21 mouse cellular contexts compared by ENCODE assay signal in genomic region chr13:93758149-93758898, GRCm38 (mm10). TPM values are rescaled to one million over a fixed set of nuclear protein-coding genes. Genes with fewer than 3 reads are reported as not detected.
DNase-seq lines count a peak whose midpoint lies in the region; ATAC-seq and TF ChIP-seq lines count a peak whose summit lies in the region.
"Had no signal": no experiment of that assay in that cellular context is flagged by ENCODE, and none has a peak within 500 bp of the region (broad histone marks: within the 10 kb centered on the region; RNA-seq: fewer than 3 reads in every experiment).

No protein-coding gene starts in this region.

- H3K27me3 ChIP-seq in hindbrain, embryonic 14.5 days (ENCODE audit: control insufficient read depth, insufficient read depth, low read length): no peaks in the 10 kb centered on the region
- no peaks in the 10 kb centered on the region for H3K27me3 ChIP-seq in hindbrain, embryonic 11.5 days (ENCODE audit: control insufficient read depth, insufficient read depth, low read length)
- H3K27me3 ChIP-seq in midbrain, embryonic 15.5 days (replicated peaks): no peaks in the 10 kb centered on the region
- no peaks in the 10 kb centered on the region for H3K27me3 ChIP-seq in kidney, adult 2 months (replicated peaks; ENCODE audit: control insufficient read depth, insufficient read depth, low read length)
- H3K27me3 ChIP-seq: limb, embryonic 12.5 days; liver, embryonic 12.5 days had no signal

- H3K4me2 ChIP-seq in hindbrain, embryonic 14.5 days (replicated peaks): no peak overlapping the region
- H3K4me2 ChIP-seq in hindbrain, embryonic 11.5 days (replicated peaks; ENCODE audit: low read depth, low read length): no peak overlapping the region
- H3K4me2 ChIP-seq in midbrain, embryonic 15.5 days: no peak overlapping the region
- H3K4me2 ChIP-seq: heart, embryonic 11.5 days; limb, embryonic 12.5 days; liver, embryonic 12.5 days had no signal

- H3K4me1 ChIP-seq in hindbrain, embryonic 14.5 days (replicated peaks; ENCODE audit: control insufficient read depth, insufficient read depth, low read length): peaks cover 4% of the 10 kb centered on the region; the same call in 1 of the 2 replicates
- no peaks in the 10 kb centered on the region for H3K4me1 ChIP-seq in hindbrain, embryonic 11.5 days (replicated peaks; ENCODE audit: control insufficient read depth, insufficient read depth, low read length)
- H3K4me1 ChIP-seq in midbrain, embryonic 15.5 days: peaks cover 17% of the 10 kb centered on the region
- H3K4me1 ChIP-seq in kidney, adult 2 months (ENCODE audit: control insufficient read depth, insufficient read depth, low read length): no peaks in the 10 kb centered on the region
- H3K4me1 ChIP-seq: embryonic facial prominence, embryonic 10.5 days had no signal

- peak; percentile 23 for DNase-seq in embryo, embryonic 11 days
- DNase-seq in embryo, embryonic 9.5 days (ENCODE audit: extremely low spot score): no peak
- no peak for DNase-seq in hindbrain, embryonic 14.5 days (ENCODE audit: low spot score)
- no peak for DNase-seq in hindbrain, embryonic 11.5 days (ENCODE audit: low spot score)
- DNase-seq in brain, adult 2 months (ENCODE audit: low read depth, low spot score): peak; percentile 14
- no peak for DNase-seq in kidney, adult 2 months
- DNase-seq: adrenal gland, adult 8-10 months; cerebellum, adult 9-10 months; kidney, adult 8-10 months; kidney, postnatal 14 days; lung, adult 2 months; lung, postnatal 14 days; thymus, adult 18-20 months; thymus, postnatal 36 days had no signal

- H3K4me3 ChIP-seq in hindbrain, embryonic 14.5 days (replicated peaks; ENCODE audit: low read length): no peak overlapping the region
- H3K4me3 ChIP-seq in hindbrain, embryonic 11.5 days (ENCODE audit: low read depth, low read length): no peak overlapping the region
- H3K4me3 ChIP-seq in midbrain, embryonic 15.5 days: no peak overlapping the region
- no peak overlapping the region for H3K4me3 ChIP-seq in kidney, adult 2 months (ENCODE audit: insufficient read depth, low read depth, low read length)
- H3K4me3 ChIP-seq: embryonic facial prominence, embryonic 10.5 days; layer of hippocampus, adult 2 months; limb, embryonic 12.5 days; liver, embryonic 12.5 days had no signal

- peak; percentile 27; the same call in 1 of the 2 replicates for ATAC-seq in hindbrain, embryonic 14.5 days (ENCODE audit: low FRiP score)
- ATAC-seq in hindbrain, embryonic 11.5 days (ENCODE audit: low FRiP score): no peak
- ATAC-seq in midbrain, embryonic 15.5 days (replicated peaks): no peak
- ATAC-seq: activated CD4-positive, CD25-positive, alpha-beta regulatory T cell, adult 4 months; liver, embryonic 12.5 days had no signal

- 32% methylated on average over 14 of the region's 14 CpGs for WGBS in hindbrain, embryonic 14.5 days
- 49% methylated on average over 14 of the region's 14 CpGs for WGBS in hindbrain, embryonic 11.5 days
- WGBS in midbrain, embryonic 15.5 days: 22% methylated on average over 14 of the region's 14 CpGs
- WGBS in kidney, adult 2 months: 50% methylated on average over 14 of the region's 14 CpGs

- TF ChIP-seq CTCF in kidney, adult 2 months (conservative IDR thresholded peaks at IDR 0.05; ENCODE audit: insufficient read depth, insufficient read length, low read depth, low read length): no peak

- no peak overlapping the region for H3K9ac ChIP-seq in hindbrain, embryonic 14.5 days
- H3K9ac ChIP-seq in hindbrain, embryonic 11.5 days (ENCODE audit: low read depth, low read length): no peak overlapping the region
- no peak overlapping the region for H3K9ac ChIP-seq in midbrain, embryonic 15.5 days
- H3K9ac ChIP-seq: limb, embryonic 12.5 days; liver, embryonic 12.5 days had no signal

- no peak for TF ChIP-seq POLR2A in kidney, adult 2 months (IDR thresholded peaks at IDR 0.05; ENCODE audit: low read depth, low read length)

- H3K27ac ChIP-seq in hindbrain, embryonic 14.5 days: no peak overlapping the region
- no peak overlapping the region for H3K27ac ChIP-seq in hindbrain, embryonic 11.5 days (ENCODE audit: low read depth, low read length)
- H3K27ac ChIP-seq in midbrain, embryonic 15.5 days: 0 out of 2 replicates have a peak overlapping the region, but pooled peaks have one; percentile 38
- H3K27ac ChIP-seq in kidney, adult 2 months (ENCODE audit: insufficient read depth, low read depth, low read length): no peak overlapping the region
- H3K27ac ChIP-seq: embryonic facial prominence, embryonic 10.5 days; layer of hippocampus, adult 2 months; limb, embryonic 12.5 days; liver, embryonic 12.5 days had no signal

- H3K9me3 ChIP-seq in hindbrain, embryonic 14.5 days (ENCODE audit: control insufficient read depth, low read length): no peaks in the 10 kb centered on the region
- no peaks in the 10 kb centered on the region for H3K9me3 ChIP-seq in hindbrain, embryonic 11.5 days (ENCODE audit: control insufficient read depth, low read length)
- H3K9me3 ChIP-seq in midbrain, embryonic 15.5 days: no peaks in the 10 kb centered on the region
- H3K9me3 ChIP-seq: embryonic facial prominence, embryonic 10.5 days; limb, embryonic 12.5 days; liver, embryonic 12.5 days had no signal

- no peaks in the 10 kb centered on the region for H3K36me3 ChIP-seq in hindbrain, embryonic 14.5 days (replicated peaks; ENCODE audit: control insufficient read depth, insufficient read depth)
- H3K36me3 ChIP-seq in hindbrain, embryonic 11.5 days (ENCODE audit: control insufficient read depth, insufficient read depth, low read length): no peaks in the 10 kb centered on the region
- H3K36me3 ChIP-seq in midbrain, embryonic 15.5 days (replicated peaks): no peaks in the 10 kb centered on the region
- no peaks in the 10 kb centered on the region for H3K36me3 ChIP-seq in kidney, adult 2 months (ENCODE audit: control insufficient read depth, insufficient read depth, low read length)
- H3K36me3 ChIP-seq: embryonic facial prominence, embryonic 10.5 days; limb, embryonic 12.5 days; liver, embryonic 12.5 days had no signal

RNA-seq across cellular contexts. Expression of gene Arsb, which starts 13.1 kb away (rescaled TPM):
- 10.9 and 12.1 TPM in 2 replicates for polyA plus RNA-seq in hindbrain, embryonic 14.5 days (2014; fragmentation: Nextera tagmentation; extraction: Ambion mirVana)
- 6.4 and 7.0 TPM in 2 replicates for polyA plus RNA-seq in hindbrain, embryonic 11.5 days (2014; fragmentation: Nextera tagmentation; extraction: Ambion mirVana)
- polyA plus RNA-seq in midbrain, embryonic 15.5 days (2015; fragmentation: Nextera tagmentation; extraction: Ambion mirVana): 8.5 and 9.3 TPM in 2 replicates
- polyA plus RNA-seq in kidney, adult 2 months (2012; rRNA removed): 114 and 117 TPM in 2 replicates

Comparison
In these comparisons a context has a peak if more than half of its experiments do, and no peak if none do; other contexts are left out.
1. DNase-seq: peak in embryo, embryonic 11 days (single experiment) and brain, adult 2 months (single experiment); none in embryo, embryonic 9.5 days (single experiment), hindbrain, embryonic 14.5 days (single experiment), hindbrain, embryonic 11.5 days (single experiment) and kidney, adult 2 months (single experiment).